Mouse (Mus musculus) heart, postnatal 25 days (tissue): ENCODE results near the gene Grin3a. TPM values are rescaled to one million over a fixed set of nuclear protein-coding genes. Genes with fewer than 3 reads are reported as not detected.
"Not testable (repeated sequence)": the region's sequence is repeated elsewhere in the genome, so short reads cannot be mapped to it uniquely, and the experiment has no call there.

Source experiments
- DNase-seq: peaks from one replicate; pipeline ENCODE4 v3.0.0; 2022; ENCODE audit warnings: low spot score
- intact Hi-C: fragments of 180-260 bp; cut with DNase I; formaldehyde crosslinking; loops from one replicate; pipeline ENCODE4 v1.15.1; 2025
- total RNA-seq, 2 experiments: library from RNA; stranded (reverse); gene quantifications; 2 replicates each; pipeline ENCODE4 v1.2.3; 2021

Gene Grin3a
- total RNA-seq, 2 experiments from 2014 or later = 0.17 to 0.29 TPM

DNA sequence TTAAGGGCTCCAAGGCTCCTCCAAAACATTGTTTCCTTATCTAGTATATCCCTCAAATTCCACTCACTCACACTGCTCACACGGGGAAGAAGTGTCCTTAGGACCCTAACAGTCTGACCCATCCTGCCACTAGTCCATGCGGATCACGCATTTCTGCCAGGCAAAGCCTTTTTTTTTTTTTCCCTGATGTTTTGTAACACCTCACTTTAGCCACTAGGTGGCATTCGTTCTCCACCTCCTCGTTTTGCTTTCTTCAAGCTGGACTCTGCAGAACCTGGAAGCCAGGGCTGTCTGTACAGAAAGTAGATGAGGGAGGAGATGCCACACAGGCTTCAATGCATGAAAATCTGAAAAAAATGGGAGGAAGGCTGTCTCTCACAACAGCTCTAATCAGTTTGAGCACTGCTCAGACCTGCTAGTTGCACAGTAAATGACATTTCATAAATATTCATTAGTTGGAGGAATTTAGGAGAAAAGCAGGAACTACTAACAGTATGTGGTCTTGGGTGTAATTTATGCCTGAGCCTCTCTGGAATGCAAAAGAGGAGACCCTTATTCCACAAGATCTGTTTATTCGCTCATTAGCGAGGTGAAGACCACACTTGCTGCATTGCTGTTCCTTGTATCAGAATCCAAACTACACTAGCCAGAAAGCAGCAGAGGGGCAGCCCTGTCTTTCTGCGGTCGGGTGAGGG is 156.8 kb downstream of the Grin3a start:
- DNase-seq = no peak
- intact Hi-C loops = loop anchor here (2.0 kb wide), 1 partner anchor 270 kb away; no protein-coding TSS in a partner anchor

DNA sequence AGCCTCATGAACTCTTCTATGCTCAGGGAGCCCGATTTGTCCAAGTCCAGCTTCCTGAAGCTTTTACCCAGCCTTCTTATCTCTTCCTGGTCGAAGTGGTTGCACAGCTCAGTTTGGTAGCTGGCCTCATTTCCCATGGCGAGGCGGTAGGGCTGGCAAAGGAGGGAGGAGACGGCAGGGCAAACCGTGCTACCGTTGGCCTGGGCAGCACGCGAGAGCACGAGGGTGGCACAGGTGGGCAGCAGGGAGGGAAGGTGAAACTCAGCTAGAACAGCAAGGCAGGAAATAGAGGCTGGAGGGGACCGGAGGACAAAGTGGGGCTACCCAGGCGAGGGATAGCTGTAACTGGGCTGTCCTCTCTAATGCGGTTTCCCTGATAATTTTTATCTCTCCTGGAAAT is 163.7 kb downstream of the Grin3a start, which contains the start of gene Ppp3r2:
Ppp3r2 (minus strand) TSS at position 213 of the 400 bp plus-strand sequence.
- intact Hi-C loops = no loop called here
- DNase-seq = no peak

DNA sequence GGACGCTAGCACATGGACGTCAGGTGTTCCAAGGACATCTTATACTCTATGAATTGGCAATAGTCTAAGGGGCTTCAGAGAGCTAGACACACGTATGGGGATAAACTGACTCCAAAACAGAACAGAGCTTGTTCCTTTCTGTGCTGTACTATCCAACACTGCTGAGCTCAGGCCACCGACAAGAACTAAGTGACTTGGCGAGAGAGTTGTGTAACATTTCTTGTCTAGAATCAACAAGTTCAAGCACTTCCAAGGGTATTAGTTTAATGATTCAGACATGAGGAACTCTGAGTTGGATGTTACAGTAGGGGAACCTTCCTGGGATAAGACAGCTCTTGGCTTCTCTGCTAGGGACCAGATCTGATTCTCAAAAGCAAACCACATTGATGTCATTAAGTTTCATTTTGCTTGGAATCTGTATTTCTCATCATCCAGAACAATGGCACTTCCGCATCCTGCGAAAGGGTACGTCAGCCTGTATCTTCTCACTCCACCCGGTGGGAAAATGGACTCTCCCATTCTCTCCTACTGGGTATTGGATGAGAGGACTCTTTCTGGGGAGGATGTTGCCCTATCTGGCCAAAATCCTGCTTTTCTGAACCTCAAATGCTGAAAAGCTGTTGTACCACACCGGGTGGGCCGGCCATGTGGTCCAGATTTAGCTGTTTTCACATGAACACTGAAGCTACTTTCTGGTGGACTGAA is 165.2 kb downstream of the Grin3a start:
- DNase-seq = no peak

DNA sequence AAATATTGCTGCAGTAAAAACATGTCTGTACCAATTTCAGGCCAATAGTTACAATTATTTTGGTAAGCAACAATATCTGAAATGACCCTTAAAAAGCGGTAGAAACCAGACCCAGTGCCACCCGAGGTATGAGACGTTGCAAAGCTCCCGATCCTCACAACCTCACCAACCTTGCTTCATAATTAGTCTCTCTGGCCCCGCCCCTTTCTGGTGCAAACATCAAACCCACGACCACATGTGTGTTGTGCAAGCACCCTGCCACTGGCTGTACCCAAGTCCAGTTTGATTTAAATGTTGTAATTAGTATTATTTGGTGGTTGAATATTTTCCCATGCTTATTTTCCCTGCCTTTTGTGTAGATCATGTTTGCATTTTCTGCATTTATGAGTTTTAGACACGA is 168.8 kb downstream of the Grin3a start:
- intact Hi-C loops = no loop called here
- no peak for DNase-seq

More for the DNA sequence above, 165.2 kb downstream of the Grin3a start:
- intact Hi-C loops = no loop called here

DNA sequence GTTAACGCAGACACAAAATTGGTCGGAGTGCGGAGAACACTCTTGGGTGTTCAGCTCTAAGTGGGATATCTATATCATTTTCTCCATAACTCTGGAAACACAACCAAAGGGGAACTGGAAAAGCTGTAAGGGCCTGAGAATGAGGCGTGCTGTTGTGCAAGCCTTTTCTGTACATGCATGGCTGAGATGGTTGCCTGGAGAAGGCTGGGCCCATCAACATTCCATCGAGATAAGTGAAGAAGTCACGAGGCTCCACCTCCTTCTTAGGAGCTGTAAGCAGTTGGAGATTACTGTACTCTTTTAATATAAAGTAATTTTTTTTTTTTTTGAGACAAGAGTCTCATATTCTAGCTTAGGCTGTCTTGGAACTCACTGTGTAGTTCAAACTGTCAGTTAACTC is 169.5 kb downstream of the Grin3a start:
- intact Hi-C loops = no loop called here
- DNase-seq = no peak

DNA sequence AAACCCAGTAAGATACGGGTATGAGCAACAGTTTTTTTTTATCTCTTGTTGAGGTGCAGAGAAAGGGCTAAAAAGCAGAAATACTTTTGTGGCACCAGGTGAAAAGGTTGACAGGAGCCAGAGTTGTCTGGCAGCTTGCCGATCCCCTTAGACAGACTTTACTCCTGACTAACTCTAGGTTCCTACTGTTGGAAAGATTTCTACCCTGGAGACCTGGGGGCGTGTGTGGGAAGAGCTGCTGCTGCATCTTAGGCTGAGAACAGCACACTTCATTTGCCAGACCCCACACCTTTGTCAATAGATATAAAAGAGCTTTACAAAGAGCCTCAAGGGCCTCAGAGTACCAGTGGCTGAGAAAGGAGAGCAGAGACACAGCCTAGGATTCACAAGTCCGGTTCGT is 180.7 kb downstream of the Grin3a start:
- intact Hi-C loops = no loop called here
- no peak for DNase-seq

DNA sequence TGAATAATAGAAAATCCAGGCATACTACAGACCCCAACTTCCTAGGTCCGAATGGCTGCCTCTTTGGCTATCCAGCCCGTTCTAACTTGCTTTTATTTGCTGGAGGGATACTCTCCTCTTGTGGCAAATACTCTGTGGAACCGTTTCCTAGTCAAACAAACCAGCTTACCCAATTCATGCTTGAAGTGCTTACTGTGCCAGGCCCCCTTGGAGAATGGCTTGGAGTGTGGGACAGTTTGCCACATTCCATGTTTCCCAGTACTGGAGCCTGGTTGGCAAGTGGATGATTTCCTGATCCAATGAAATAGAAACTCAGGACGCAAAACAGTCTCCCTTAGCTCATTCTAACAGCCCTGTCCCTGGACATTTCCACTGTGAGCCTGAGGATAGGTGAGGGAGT is 183.3 kb downstream of the Grin3a start:
- intact Hi-C loops = no loop called here
- DNase-seq = no peak

DNA sequence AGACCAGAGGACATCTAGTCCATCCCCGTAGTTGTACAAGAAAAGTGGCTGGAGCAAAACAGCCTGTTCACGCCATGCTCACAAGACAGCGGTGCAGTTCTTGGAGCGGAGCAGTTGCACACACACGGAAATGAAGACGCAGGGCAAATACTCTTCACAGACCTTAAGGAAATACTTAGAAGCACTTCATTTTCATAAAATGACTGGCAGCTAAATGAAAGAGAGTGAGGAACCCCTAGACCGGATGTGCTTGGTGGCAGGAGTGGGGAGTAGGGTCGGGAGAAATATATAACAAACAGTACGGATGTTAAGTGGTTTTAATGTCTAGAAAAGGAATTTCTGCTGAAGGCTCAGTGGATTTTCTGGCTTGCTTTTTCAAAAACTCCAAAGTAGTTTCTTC is 183.9 kb downstream of the Grin3a start:
- intact Hi-C loops = no loop called here
- no peak for DNase-seq

DNA sequence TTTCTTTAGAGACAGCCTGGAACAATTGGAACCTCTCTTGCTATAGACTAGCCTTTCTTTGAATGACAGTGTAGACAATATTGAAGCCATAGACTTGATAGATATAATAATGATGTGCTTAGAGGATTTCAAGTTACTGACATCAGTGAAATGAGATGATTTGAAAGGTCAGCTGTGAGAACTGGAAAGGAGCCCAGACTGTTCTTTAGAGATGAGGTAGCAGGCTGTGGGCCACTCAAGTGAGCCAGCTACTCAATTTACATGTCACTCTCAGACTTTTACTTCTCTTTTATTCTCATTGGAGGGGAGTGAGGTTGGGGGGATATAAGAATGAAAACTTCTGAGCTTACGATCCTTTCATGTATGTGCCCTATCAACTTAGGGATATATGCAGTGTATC is 186.1 kb downstream of the Grin3a start:
- intact Hi-C loops = no loop called here
- DNase-seq = no peak

DNA sequence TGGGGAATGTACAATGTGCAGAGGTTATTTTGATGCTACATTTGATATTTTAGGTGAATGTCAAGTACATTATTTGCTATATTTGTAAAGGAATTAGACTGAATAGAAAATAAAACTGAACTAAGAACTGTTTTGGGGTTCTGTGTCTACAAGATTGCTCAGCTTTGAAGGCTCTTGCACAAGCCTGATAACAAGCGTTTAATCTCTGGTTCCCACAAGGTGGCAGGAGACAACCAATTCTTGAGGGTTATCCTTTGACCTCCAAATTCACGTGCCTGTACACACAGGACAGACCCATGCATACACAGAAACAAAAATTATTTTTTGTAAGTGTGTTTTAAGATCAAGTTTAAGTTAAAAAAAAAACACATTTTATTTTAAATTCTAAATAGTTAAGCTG is 205.6 kb downstream of the Grin3a start:
- intact Hi-C loops = no loop called here

DNA sequence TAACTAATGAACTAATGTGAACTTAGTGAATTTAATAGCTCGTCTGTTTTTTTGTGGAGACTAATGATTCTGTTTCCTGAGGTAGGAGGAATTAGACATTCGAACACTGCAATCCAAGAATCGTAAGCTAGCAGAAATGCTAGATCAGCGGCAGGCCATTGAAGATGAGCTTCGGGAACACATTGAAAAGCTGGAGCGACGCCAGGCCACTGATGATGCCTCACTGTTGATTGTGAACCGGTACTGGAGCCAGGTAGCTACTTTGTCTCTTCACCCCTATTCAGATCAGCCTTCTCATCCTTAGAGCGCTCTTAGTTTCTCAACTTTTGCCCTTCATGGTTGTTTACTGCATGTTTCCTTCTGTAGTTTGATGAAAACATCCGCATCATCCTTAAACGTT is 207.7 kb downstream of the Grin3a start:
- intact Hi-C loops = no loop called here
- DNase-seq = no peak

More for the DNA sequence above, 205.6 kb downstream of the Grin3a start:
- DNase-seq = no peak

DNA sequence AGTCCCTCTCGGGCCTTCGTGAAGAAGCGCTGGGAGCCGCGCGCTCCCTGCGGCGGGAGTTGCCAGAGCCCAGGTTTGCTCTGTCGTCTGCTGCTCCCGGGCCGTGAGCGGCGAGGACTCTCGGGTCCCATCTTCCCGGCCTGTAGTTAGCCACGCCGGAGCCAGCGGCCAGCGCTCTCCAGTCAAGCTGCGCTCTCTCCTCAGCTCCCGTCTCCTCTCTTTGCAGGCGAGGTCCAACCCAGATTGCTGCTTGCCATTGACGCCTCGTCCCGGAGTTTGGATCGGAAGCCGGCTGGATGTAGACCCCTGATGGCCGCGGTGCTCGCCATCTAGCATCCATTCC is 213.4 kb downstream of the Grin3a start:
- no peak for DNase-seq
- intact Hi-C loops = no loop called here

DNA sequence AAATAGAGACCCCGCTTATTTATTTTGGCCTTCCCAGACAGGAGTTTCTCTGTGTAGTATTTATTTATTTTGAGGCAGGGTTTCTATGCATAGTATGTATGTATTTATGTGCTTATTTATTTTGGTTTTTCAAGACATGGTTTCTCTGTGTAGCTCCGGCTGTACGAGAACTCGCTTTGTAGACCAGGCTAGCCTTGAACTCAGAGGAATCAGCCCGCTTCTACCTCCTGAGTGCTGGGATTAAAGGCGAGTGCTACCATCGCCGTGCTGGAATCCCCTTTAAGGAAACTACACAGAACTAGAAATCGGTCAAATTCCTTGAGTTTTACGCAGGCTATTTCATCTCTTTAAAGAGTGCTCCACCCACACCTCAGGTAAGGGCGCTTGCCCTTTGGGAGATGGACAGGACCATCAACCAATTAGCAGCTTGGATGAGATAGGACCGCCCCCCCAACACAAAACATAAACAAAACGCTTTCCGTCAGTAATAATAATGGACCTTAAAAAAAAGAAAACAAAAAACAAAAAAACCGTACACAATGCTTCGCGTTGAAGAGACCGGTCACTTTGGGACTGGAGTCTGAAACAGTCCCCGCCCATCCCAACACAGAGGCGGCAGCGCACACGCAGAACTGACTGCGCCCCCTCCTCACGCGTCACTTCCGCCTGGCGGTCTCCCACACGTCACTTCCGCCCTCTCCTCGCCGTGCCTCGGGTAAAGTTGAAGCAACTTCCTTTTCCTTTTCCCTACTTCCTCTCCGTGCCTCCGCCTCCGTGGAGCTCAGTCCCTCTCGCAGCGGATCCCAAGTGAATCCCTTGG is 214.0 kb downstream of the Grin3a start, which contains the start of gene Rnf20:
Rnf20 (plus strand) TSS at position 688 of the 820 bp plus-strand sequence.
- DNase-seq = peak; percentile 93
- intact Hi-C loops = loop anchor here (2.0 kb wide), 1 partner anchor 35 kb away; the partner anchor contains the start of gene Tmem246

DNA sequence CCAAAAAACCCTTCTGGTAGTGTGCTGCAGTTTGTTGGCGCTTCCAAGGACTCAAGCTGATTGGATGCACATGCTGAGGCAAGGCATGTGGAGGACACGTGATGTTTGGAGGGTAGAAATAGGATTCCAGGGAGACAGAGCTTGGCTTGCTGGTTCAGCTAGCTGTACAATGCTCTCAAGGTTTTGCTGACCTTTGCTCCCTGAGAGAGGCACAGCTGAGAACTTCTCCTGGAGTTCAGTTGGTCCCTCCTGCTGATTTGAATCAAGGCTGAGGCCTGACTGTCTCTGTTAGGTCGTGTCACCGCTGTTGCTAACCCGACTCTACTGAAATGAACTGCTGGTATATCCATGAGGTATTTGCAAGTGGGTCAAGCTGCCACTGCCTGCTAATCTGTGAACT is 216.6 kb downstream of the Grin3a start:
- intact Hi-C loops = loop anchor here (2.0 kb wide), 1 partner anchor 106 kb away; no protein-coding TSS in a partner anchor
- DNase-seq = no peak

DNA sequence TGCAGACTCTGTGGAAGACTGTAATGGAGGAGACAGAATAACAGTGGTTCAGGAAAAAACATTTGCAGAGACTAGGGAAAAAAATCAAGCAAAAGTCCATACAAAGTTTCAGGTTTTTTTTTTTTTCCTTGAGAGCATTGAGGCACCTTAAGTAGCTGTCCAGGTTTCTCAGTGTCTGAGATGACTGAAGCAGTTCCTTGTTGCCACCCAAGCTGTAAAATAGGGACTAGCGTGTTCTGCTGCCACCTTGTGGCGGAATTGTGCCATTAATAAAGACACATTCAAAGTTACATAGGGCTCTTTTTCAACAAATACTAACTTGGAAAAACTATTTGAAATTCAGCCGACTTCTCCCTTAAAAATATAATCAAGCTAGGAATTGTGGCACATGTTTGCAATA is 218.6 kb downstream of the Grin3a start:
- DNase-seq = peak; percentile 21
- intact Hi-C loops = loop anchor here (1.0 kb wide), 1 partner anchor 60 kb away; no protein-coding TSS in a partner anchor

DNA sequence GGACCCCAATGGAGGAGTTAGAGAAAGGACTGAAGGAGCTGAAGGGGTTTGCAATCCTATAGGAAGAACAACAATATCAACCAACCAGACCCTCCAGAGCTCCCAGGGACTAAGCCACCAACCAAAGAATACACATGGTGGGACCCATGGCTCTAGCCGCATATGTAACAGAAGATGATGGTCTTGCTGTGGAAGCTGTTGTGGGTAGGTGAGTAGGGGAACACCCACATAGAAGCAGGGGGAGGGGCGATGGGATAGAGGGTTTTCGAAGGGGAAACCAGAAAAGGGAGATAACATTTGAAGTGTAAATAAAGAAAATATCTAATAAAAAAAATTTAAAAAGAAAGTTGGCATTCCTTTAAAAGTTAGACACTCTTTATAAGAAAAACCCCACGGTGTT is 220.6 kb downstream of the Grin3a start:
- DNase-seq, intact Hi-C loops: not testable (repeated sequence)

DNA sequence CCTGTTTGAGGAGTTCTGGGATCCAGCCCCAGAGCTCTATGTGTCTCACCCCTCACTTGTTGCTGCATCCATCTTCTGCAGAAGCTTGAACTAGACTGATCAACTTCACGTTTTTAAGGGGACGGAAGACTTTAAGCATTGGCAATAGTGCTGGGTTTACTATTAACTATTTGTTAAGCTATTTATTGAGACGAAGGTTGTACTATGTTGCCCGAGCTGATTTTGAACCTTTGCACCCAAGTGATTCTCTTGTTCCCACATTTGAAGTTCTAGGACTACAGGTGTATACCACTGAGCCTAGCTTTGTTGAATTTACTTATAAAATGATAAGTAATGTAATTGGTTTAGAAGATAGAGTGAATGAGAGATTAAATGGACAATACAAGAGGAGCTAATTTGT is 221.6 kb downstream of the Grin3a start:
- intact Hi-C loops = no loop called here
- no peak for DNase-seq

DNA sequence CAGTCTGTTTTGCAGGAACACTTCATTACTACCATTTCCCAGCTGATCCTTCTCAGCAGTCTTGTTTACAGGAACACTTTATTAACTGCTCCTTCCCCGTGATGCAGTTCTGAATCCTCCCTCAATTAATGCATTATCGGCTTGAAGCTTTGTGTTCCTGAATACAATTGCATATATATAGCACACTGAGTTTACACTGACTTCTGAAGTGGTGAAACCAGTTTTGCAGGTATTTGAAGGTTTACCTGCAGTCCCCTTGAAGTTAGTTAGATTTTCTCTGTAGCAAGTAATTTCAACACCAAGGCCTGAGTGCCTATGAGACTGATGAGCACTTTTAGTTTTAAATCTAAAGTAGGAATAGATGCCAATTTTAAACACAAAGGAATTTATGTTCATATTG is 223.3 kb downstream of the Grin3a start:
- no peak for DNase-seq
- intact Hi-C loops = no loop called here

DNA sequence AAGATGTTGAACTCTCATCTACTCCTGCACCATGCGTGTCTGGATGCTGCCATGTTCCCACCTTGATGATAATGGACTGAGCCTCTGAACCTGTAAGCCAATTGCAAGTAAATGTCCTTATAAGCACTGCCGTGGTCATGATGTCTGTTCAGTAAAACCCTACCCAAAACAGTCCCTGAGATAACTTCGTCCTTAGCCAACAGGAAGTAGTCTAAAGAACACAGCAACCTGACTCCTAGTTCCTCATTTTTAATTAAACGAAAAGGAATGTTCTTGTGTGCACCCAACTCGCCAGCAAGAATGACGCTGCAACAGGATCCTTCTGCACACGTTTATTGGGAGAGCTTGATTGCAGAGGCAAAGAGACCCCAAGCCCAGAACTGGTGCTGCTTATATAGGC is 225.7 kb downstream of the Grin3a start:
- intact Hi-C loops = not testable (repeated sequence)

DNA sequence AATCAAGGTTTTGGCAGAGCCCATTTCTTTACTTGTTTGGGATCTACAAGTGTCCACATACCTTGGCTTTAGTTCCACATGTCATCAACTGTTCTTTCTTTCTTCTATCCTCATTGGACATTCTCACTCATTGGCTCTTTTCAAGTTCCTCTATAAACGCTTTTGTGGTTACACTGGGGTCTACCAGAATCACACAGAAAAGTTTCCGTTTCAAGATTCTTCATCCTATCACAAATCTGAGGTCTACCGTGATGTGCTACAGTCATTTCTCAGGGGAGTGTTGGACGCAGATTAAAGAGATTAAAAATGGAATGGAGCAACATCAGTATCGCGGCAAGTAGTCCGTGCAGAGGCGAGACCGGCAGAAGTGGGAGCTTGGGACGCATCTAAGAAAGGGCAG is 228.6 kb downstream of the Grin3a start:
- DNase-seq = no peak
- intact Hi-C loops = no loop called here

More for the DNA sequence above, 225.7 kb downstream of the Grin3a start:
- DNase-seq = not testable (repeated sequence)
